Mouse (Mus musculus): ENCODE measurements around the gene Asic5.

The Asic5 gene

DNA sequence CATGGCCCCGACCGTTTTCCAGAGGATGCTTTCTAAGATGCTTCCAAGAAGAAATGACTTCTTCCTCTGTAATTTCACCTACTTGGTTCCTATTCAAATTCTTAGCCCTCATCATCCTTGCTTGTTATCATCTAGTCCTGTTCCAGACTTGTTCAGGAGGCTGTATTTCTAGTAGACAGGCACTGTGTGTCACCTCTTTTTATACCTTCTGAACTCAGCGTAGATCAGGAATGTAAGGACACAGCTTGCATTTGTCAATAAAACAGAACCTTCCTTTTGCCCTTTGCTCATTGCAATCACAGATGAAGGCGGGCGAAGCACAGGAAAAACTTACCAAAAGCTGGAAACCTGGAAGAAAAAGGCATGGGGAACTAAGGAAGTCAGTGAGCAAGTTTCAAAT is at the start of gene Asic5:
Gene Asic5 (plus strand): TSS at position 301 of the 400 bp plus-strand sequence.
- no peak for DNase-seq

DNA sequence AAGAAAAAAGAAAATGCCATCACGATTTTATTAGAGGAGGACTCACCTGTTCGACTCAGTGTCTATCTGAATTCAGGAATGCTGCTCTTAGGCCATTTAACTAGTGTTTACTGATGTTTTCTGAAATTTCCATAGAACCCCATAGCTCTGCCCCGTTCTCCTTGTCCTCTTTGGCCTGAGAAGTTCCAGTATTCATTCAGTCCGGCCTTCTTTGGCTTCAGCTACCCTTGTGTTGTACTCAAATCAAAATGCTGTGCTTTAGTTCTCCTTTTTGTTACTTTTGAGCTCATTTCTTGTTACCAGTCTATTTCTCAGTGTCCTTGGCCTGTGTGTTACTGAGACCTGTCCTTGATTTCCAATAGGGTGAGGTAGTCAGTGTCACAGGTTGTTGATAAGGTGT is 48.7 kb upstream of the Asic5 start:
- no peak for DNase-seq

DNA sequence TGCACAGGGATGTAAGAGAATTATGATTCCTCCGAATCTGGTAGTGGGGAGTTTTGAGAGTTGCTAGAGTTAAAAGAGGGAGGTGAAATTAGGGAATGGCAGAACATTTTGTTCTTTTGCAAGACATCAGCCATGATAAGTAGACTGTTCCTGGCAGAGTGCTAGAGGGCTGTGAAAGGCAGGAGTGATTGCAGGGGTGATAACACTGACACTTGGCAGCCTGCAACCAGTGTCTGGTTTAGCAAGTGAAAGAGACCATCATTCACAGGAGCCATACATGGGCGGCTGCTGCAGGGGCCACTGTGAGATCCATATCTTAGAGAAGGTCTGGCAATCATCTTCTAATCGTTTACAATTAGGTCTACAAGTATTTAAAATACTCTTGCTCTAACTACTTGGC is 43.2 kb upstream of the Asic5 start:
- DNase-seq = no peak

DNA sequence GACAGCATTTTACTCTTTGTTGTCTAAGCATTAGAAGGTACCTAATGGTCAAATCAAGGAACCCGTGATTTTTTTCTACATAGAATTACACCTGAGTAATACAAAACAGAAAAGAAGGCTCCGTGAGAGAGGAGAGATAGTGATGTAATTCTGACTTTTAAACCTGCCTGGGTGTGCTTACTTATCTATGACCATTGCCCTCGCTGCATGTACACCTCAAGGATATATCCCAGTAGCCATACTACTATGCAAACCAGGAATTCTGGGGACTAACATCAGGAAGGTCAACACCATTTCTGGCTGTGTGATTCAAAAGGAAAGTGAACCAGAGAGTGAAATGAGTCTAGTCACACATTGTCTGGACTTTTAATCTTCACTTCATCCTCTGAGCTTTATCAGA is 39.7 kb upstream of the Asic5 start:
- no peak for DNase-seq

DNA sequence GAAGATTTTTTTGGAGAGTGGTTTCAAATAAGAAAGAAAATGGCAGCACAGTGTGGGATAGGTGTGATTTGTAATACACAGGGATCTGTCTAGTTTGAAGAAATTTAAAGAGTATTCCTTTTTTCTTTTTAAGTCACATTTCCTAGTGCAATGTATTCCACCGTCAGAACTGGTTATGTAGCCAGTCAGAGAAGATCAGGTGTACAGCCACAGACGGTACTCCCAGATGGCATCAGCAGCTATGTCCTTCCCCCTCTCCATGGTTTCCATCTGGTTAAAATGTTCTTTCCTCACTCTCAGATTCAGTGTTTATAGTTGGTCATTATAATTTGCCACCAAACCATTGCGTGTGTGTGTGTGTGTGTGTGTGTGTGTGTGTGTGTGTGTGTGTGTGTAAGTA is 39.0 kb upstream of the Asic5 start:
- DNase-seq = no peak

DNA sequence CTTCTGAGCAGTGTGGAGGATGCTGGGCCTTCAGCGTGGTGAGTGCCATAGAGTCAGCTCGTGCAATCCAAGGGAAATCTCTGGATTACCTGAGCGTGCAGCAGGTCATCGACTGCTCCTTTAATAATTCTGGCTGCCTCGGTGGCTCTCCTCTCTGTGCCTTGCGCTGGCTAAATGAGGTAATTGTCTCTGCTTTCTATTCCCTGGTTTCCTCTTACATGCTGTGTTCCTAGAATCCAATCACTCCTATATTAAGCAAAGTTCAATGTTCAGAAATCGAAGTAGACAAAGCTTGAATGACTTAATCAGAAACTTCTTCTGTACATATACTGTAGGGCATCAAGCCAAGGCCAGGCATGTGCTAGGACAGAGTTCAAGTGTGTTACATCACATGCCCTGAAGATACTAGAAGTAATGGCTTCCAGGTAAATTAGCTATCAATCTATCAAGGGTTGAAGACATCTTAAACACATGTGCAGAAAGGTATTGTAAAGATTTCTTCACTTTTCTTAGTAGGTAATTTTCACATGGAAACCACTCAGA is 37.2 kb upstream of the Asic5 start:
- DNase-seq = no peak

DNA sequence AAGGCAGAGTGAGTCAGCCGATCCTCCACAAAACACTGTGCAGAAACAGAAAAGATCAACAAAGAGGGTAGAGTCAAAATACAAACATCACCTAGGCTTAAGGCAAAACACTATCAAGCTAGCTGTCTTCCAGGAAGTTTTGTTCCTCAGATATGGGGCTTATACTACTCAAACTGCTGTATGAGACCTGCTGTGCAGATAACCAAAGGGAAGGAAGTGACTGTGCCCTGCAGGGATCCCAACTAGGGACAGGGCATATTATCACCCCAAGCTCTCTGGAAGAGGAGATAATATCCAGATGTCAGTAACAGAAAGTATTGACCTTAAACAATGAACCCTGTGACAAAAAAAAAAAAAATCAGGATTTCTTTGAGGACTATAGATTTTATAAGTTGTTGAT is 33.0 kb upstream of the Asic5 start:
- no peak for DNase-seq

DNA sequence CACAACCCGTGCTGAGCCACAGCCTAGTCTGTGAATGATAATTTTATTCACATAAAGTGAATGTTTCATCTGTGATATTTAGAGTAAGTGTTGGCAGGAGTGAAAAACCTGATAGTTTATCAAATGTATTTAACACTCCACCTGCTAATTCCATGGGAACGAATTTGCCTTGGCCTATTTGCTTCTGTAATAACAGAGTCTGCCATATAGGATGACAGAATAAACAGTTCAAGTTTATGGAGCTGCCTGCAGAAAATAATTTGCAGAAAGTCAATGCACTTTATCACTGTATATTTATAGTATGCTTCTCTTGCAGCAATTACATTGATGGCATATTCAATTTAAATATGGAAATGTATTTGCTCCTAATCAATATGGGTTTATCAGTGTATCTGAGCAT is 30.3 kb upstream of the Asic5 start:
- no peak for DNase-seq

DNA sequence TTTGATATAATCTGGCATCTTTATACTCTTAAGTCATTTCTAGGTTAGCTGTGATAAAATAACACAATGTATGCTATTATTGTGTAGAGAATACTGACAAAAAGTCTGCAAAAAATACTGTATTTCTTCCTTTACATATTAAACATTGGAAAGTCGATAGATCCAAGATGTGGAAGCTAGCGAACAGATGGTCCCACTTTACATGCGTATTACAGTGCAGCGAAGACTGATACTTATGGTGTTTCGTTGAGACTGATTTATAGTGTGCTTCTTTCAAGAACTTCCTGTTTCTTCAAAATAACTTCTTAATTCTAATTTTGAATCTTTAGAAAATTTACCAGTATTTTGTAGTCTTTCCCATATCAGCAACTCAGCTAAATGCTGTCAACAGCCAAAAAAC is 24.6 kb upstream of the Asic5 start:
- no peak for DNase-seq

DNA sequence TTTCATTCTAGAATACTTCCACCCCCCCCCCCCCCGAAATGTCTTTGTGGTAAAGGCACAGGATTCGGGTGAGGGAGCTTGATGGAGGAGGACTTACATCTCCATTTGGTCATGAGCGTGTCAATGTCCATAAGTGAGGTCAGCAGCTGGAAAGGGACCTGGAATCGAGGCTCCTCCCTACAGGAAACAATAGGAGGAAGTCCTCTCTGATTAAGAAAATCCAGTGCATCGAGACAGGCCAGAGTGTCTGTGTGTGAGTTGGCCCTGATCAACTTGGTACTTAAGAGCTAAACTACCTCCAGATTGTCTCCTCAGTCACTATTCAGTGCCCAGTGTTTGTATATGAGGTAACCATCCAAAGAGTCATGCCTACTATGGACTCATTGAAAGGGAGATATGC is 20.8 kb upstream of the Asic5 start:
- DNase-seq = no peak

DNA sequence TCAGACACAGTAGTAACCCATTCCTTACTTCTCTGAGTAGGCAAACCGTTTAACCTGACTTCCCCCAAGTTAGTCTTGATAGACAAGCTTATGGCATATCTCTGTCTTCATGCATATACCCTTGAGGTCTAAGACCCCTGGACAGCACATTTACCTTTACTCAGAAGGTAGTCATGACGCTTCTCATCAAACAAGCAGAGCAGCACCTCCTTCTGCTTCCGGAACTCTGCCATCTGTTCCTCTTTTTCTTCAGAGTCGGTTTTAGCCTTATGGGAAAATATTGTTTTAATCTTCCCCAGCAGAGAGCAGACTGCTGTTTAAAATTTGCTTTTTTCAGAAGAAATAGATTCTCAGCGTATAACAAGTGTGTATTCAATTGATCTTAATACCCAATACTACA is 18.3 kb upstream of the Asic5 start:
- DNase-seq = peak; percentile 31 to 39

DNA sequence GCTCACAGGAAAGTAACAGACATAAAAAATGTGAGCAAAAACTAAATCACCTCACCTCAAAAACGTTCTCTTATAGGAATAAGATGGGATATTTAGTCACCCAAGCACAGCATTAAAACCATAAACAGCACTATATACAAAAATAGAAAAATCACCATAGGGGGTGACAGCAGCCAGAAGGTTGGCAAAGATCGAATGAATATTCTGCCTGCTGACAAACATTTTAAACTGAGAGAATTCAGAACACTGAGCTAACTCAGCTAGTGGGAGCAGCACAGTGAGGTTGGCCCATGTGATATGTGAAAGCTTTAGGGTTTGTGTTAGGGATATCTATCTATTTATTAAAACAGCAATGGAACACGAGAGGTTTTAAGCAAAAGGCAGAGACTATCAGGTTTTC is 17.5 kb upstream of the Asic5 start:
- DNase-seq = peak; percentile 49 to 59

DNA sequence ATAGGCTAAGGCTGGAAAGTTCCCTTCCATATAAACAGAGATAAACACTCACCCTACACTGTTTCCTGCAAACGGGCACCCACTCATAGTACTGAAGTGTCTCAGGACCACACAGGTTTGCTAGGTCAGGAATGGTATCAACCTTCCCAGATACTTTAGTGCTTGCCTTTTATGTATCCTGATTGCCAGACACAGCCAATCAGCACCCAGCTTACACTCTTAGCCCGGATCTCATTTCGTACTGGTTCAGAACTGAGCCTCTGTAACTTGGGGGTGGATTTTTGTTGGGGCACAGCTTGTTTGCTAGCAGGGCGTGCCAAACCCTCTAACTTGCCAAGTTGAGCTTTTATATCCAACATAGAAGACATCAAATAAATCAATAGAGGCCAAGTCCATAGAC is 6.5 kb upstream of the Asic5 start:
- no peak for DNase-seq

DNA sequence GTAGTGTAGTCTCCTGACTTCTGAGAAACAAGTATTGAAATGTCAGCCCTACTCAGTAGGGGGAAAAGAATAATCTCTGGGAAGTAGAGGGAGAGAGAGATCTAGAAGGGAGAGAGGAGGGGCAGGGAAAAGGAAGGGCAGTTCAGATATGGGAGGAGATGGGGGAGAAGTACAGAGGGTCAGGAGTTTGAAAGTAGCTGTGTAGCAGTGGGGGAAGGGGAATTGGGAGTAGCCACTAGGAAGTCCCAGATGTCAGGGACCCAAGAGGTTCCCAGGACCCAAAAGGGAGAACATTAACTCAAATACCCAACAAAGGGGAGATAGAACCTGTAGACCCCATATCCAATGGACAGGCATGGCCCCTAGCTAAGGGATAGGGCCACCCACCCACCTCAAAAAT is 6.0 kb upstream of the Asic5 start, which contains the start of gene Tdo2:
Gene Tdo2 (minus strand): TSS at position 101 of the 400 bp plus-strand sequence.
- DNase-seq = no peak

DNA sequence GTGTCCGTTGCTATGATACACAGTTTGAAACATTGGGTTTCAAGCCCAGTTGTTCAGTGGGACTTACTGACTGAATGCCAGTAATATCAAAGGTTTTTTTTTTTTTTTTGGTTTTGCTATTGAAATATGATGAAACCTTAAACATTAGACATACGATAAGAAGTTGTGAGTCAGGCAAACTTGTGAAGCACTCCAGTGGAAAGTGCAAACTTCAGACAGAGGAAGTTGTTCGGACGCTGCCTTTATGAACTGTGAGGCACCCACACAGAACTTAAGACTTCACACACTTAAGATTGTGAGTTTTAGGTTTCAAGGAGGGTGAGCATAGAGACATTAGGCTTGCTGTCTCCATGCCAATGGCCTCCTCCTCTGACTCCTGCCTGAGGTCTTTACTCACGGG is 514 bp upstream of the Asic5 start:
- no peak for DNase-seq

DNA sequence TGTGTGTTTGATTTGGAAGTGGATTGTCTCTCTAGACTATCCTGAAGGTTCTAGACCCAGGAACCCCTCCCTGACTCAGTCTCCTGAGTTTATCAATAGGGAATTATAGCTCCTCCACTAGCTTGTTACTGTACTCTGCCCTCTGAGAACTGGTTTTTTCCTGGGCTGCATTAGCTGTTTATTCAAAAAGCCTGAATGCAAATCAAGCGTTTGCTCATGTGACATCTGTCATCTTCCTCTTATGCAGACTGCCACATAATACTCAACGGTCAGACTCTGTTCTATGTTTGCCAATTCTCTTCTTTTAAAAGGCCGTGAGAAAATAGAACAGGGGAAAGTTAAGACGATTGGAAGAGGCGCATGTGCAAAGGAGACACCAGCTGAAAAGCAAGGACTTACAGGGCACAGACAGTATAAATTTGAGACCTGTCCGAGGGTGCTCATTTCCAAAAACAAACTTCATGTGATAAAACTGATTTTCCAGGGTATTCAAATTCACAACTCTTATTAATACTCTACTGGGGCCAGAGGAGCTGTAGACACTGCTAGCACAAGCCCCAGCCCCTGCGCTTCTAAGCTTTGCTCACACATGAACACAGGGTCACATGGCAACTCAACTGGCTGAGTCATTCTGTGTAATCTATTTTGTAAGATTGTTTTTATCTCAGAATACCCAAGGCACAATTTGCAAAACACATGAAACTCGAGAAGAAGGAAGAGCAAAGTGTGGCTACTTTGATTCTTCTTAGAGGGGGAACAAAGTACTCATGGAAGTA is 1.2 kb downstream of the Asic5 start:
- no peak for DNase-seq

DNA sequence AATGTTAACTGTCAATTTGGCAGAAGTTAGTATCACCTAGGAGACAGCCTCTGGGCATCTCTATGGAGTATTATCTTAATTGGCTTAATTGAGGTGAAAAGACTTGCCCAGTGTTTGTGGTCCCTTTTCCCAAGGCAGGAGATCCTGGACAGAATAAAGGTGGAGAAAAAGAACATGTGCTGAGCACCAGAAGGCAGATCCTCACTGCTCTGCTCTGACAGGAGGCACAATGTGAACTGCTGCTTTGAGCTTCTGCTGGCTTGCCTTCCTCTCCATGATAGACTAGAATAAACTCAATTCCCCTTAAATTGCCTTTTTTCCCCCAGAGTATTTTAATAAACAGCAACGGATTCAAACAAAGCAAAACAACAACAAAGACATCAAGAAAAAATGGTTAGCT is 3.0 kb downstream of the Asic5 start:
- DNase-seq = no peak

DNA sequence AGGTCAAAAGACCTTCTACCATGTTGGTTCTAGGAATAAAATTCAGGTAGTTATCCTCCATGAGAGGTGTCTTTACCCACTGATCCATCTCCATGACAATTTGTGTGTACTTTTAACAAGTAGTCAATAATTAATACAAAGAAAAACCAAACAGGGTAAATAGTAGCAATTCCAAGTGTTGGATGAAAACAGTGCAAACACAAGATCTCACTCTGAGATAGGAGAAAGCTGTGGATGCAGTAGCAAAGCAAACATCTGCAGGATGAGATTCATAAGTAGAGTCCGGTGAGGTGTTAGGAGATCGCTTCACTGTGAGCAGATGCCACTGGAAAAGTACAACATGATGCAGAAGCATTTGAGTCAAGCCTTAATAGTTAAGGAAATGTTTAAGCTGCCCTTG is 4.0 kb downstream of the Asic5 start:
- DNase-seq = no peak

DNA sequence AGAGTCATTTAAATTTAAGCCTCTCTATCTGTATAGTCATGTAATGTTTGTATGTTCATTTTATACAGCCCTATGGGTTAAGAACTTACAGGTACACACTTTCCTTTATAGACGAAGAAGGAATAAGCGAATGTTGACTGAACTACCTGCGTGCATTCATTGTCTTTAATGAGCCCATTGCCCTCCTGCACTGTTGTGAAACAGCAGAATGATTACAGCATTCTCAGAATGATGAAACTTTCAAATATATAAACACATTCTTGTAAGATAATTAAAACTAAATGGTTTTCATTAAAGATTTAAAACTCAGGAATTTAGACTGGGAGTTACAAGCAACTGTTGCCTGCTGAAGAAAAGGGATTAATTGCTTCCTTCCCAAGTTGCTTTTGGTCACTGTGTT is 5.5 kb downstream of the Asic5 start:
- no peak for DNase-seq

DNA sequence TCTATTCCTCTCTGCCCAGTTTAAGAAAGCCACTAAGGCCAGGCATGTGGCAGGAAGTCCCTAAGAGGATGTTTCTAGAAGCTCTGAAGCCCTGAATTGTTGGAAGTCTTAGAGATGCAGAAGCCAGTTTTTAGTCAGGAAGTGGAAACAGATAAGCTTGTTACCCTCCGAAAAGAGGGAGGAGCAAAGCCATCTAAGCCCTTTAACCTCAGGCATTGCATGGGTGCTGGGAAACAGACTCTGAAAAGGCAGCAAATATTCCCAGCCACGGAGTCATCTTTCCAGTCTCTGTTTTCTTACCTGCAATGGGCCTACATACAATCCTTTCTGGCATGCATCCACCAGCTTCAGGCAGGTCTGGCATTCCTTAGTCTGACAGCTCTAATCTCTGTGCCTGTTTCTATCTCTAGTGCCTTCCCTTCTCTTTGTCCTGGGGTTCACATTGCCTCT is 7.6 kb downstream of the Asic5 start:
- DNase-seq = no peak

DNA sequence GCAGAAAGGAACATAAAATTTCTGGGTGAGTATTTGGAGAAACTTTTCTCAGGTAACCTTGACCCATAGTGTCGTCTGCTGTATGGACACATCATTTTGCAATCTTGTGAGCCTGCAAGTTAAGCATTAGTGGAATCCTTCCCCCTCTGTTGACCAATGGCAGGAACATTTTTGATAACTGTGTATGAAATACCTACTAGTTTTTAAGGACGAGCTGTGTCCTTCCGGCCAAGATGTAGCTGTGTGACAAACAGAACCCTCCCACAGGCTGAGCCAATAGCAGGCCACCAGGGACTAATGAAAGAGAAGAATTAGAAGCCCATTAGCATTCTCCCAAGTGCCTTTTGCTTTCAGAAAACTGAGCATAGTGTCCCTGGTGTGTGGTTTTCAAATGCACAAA is 8.4 kb downstream of the Asic5 start:
- no peak for DNase-seq

DNA sequence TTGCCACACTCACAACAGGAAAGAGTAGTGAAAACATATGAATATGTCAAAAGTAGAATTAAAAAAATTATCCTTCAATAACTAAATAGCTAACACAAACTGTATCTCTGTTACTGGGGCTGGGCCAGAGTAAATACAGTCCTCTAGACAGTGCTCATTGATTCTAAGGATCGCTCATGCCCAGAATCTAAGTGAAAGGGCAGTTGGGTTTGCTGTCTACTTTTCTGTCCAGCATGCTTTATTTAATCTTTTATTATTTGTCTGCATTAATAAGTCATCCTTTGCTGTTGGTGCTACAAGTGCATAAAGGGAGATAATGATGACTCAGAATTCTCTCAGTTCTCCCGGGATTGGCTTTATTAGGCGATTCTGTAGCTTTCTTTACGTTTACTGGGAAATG is 13.3 kb downstream of the Asic5 start:
- no peak for DNase-seq

DNA sequence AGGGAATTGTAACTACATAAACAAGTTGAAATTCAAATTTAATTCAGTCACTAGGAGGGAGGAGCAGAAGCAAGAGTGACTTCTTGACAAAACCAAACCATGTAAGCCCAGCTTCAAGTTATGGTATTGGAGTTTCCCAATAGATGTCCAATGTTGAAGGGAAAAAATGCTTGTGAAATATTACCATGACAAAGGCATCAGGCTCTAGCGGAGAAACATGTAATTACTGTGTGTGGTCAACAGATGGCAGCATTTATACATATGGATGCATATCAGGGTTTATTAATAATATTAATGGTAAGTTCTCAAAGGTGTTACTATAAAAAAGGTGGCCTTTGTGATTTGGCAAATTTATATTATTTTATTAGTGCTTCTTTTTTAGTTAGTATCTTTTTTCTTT is 13.9 kb downstream of the Asic5 start:
- peak; percentile 50 to 59 for DNase-seq

DNA sequence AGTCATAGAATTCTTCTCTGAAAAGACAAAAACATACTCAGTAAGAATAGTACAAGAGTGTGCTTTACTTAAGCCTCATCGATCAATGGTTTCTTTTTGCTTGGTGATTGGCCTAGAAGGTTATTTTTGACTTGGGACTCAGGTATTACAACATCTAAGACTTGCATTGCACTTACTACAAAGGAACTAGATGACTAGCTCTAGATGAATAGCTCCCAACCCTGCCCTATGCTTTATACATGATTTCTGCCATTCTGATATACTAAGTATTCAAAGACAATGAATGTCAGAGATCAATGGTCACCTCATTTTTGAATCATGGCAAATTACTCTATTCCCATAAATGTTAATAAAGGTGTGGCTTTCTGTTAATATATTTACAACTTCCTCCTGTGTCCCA is 24.9 kb downstream of the Asic5 start:
- no peak for DNase-seq

DNA sequence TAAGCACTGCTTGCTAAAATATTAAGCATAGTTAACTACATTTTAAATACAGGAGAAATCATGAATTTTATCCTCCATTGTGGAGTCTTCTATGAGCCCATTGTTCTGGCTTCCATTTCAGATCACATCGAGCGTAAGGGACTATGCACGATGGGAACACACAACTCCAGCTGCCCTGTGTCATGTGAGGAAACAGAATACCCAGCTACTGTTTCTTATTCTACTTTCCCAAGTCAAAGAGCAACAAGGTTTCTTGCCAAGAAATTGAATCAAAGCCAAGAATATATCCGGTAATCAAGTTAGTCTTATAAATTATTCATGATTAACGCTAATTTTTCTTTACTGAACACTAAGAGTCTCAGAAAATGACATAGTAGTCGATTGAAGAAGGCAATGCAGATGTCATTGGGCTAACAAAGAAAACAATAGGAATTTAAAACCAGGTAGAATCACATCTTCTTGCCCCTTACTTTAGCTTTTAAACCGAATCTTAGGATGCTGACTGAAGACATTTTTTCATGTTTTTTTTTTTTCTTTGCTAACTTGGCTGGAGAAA is 32.1 kb downstream of the Asic5 start:
- no peak for DNase-seq

Data from cerebellum, adult 18-20 months (tissue).